Mouse (Mus musculus) liver, postnatal 0 days (tissue): Measurements from ENCODE around the gene H6pd.

ENCODE experiments used
- CTCF ChIP-seq: sonication (generic); IDR thresholded peaks from 2 replicates; pipeline ENCODE4 v1.5.1; 2016; ENCODE audit warnings: antibody characterized with exemption, low read depth
- EP300 ChIP-seq: IDR thresholded peaks from 2 replicates; pipeline ENCODE4 v1.6.1; 2016; ENCODE audit warnings: antibody characterized with exemption, low read depth, mild to moderate bottlenecking

- peak; percentile 94 for TF ChIP-seq CTCF
- no peak for TF ChIP-seq EP300
These were observed 29.0 kb downstream of the H6pd start for GRCm38 (mm10) chr4:149979819-149980308.
